Mouse (Mus musculus): ENCODE data around the gene Hes6.

GRCm38 (mm10) chr1:91426397-91426796 is 12.6 kb upstream of the Hes6 start:
- no peak for TF ChIP-seq CTCF (IDR thresholded peaks at IDR 0.05; ENCODE audit: borderline replicate concordance, insufficient read depth, low read length)
- no peak for TF ChIP-seq POLR2A (IDR thresholded peaks at IDR 0.05; ENCODE audit: low read depth, low read length)

Measured in embryonic fibroblast, embryonic 13.5 days (primary cell).